Mouse (Mus musculus) hindbrain, postnatal 0 days (tissue): ENCODE data around the gene Setdb1. TPM values are rescaled to one million over a fixed set of nuclear protein-coding genes. Genes with fewer than 3 reads are reported as not detected.

Experiments used
- ATAC-seq: fragments of 200-750 bp; cut with Nextera tagmentation; 2 replicates; pipeline ENCODE4 v1.8.0; 2017; ENCODE audit warnings: mild to moderate bottlenecking, moderate TSS enrichment, moderate library complexity
- DNase-seq: peaks from one replicate; pipeline ENCODE4 v3.0.0-alpha.2; 2015; ENCODE audit warnings: low spot score
- H3K27ac ChIP-seq: fragments of 300-500 bp; sonication (generic); 2 replicates; pipeline ENCODE4 v1.5.1; 2014; ENCODE audit warnings: mild to moderate bottlenecking
- H3K27me3 ChIP-seq: fragments of 300-500 bp; sonication (generic); 2 replicates; pipeline ENCODE4 v1.6.1; 2014; ENCODE audit warnings: low read length, mixed read lengths; ENCODE audit not compliant: insufficient read depth
- H3K36me3 ChIP-seq: fragments of 300-500 bp; sonication (generic); 2 replicates; pipeline ENCODE4 v1.6.1; 2014; ENCODE audit warnings: low read length, mixed read lengths; ENCODE audit not compliant: insufficient read depth
- H3K4me1 ChIP-seq: fragments of 300-500 bp; sonication (generic); 2 replicates; pipeline ENCODE4 v1.6.1; 2014; ENCODE audit warnings: antibody characterized with exemption, low read length, mixed read lengths; ENCODE audit not compliant: insufficient read depth
- H3K4me2 ChIP-seq: fragments of 300-500 bp; sonication (generic); 2 replicates; pipeline ENCODE4 v1.6.1; 2014; ENCODE audit warnings: low read depth, mild to moderate bottlenecking, low read length, moderate library complexity, mixed read lengths
- H3K4me3 ChIP-seq: fragments of 300-500 bp; sonication (generic); 2 replicates; pipeline ENCODE4 v1.5.1; 2014; ENCODE audit warnings: low read length
- H3K9ac ChIP-seq: fragments of 300-500 bp; sonication (generic); replicated peaks from 2 replicates; pipeline ENCODE4 v1.6.1; 2014; ENCODE audit warnings: mild to moderate bottlenecking, low read length, moderate library complexity, mixed read lengths
- H3K9me3 ChIP-seq: fragments of 300-500 bp; sonication (generic); 2 replicates; pipeline ENCODE4 v1.6.1; 2016; ENCODE audit warnings: low read length, mixed read lengths
- CTCF ChIP-seq: IDR thresholded peaks from 2 replicates; pipeline ENCODE4 v1.5.1; 2016; ENCODE audit warnings: antibody characterized with exemption, control low read depth, low read depth
- WGBS: fragments of 180-500 bp; shearing (Covaris S2); extraction: QIAGEN DNeasy Blood & Tissue Kit; methylation state at CpG from one replicate; pipeline ENCODE4 v1.1.7; 2014; 5-methylcytosine and 5-hydroxymethylcytosine counted together
- polyA plus RNA-seq: library from polyadenylated mRNA; unstranded; fragments of >200 nt; fragmentation: Nextera tagmentation; extraction: Ambion mirVana; gene quantifications from 2 replicates; pipeline ENCODE4 v1.2.1, GENCODE M21; 2015
- total RNA-seq: library from RNA; depleted of rRNA; stranded (reverse); fragments of >200 nt; gene quantifications from 2 replicates; pipeline ENCODE4 v1.2.3, GENCODE M21; 2014; rRNA removed

Setdb1 gene
- total and polyA plus RNA-seq, 2 experiments from 2014 or later = 26.5 to 50.8 TPM

GRCm38 (mm10) chr3:95281216-95282126 lies 75.5 kb downstream of the Setdb1 start, which contains the start of the genes Mindy1 and Prune1:
Mindy1 (plus strand) TSS chr3:95281345.
Prune1 (minus strand) TSS chr3:95282076.
- DNase-seq (peak; percentile 99), ATAC-seq (peak; percentile 92)
- peak within 1 kb of the TSS; percentile 82 for H3K9ac ChIP-seq
- H3K4me1 ChIP-seq = peaks cover 6% of the 10 kb centered on the region; the same call in 1 of the 2 replicates
- peak within 1 kb of the TSS; percentile 70 for H3K4me3 ChIP-seq
- under 1% methylated on average over 53 of the region's 53 CpGs for WGBS
- no peaks in the 10 kb centered on the region for H3K27me3 ChIP-seq
- H3K36me3 ChIP-seq = no peaks in the 10 kb centered on the region
- TF ChIP-seq CTCF = peak; percentile 59
- H3K27ac ChIP-seq = peak within 1 kb of the TSS; percentile 90
- H3K9me3 ChIP-seq = no peaks in the 10 kb centered on the region
- peak within 1 kb of the TSS; percentile 86 for H3K4me2 ChIP-seq

GRCm38 (mm10) chr3:95280747-95281146 lies 76.3 kb downstream of the Setdb1 start:
- H3K4me2 ChIP-seq = peak overlapping the region; percentile 86
- peaks cover 6% of the 10 kb centered on the region; the same call in 1 of the 2 replicates for H3K4me1 ChIP-seq
- 22% methylated on average over 8 of the region's 8 CpGs for WGBS
- peak overlapping the region; percentile 70 for H3K4me3 ChIP-seq
- H3K9ac ChIP-seq = peak overlapping the region; percentile 82
- no peaks in the 10 kb centered on the region for H3K27me3 ChIP-seq
- TF ChIP-seq CTCF = no peak
- ATAC-seq (no peak), DNase-seq (peak; percentile 51)
- no peaks in the 10 kb centered on the region for H3K9me3 ChIP-seq
- H3K27ac ChIP-seq = peak overlapping the region; percentile 90
- H3K36me3 ChIP-seq = no peaks in the 10 kb centered on the region

- Histone ChIP-seq H3K36me3 (0 out of 2 replicates have a peak, but pooled peaks cover 1% of the 10 kb centered on the region), H3K27ac (no peak overlapping the region), H3K27me3 (no peaks in the 10 kb centered on the region), H3K4me1 (no peaks in the 10 kb centered on the region), H3K9me3 (no peaks in the 10 kb centered on the region), H3K9ac (no peak overlapping the region), H3K4me2 (no peak overlapping the region), H3K4me3 (no peak overlapping the region)
- TF ChIP-seq CTCF = no peak
- no peak for DNase-seq
- 82% methylated on average over 1 of the region's 1 CpGs for WGBS
- no peak for ATAC-seq
Measured at GRCm38 (mm10) chr3:95277149-95277551, 79.9 kb downstream of the Setdb1 start.

- Histone ChIP-seq H3K27me3 (no peaks in the 10 kb centered on the region), H3K4me1 (no peaks in the 10 kb centered on the region), H3K36me3 (0 out of 2 replicates have a peak, but pooled peaks cover 3% of the 10 kb centered on the region), H3K4me2 (no peak overlapping the region), H3K27ac (no peak overlapping the region), H3K4me3 (no peak overlapping the region), H3K9ac (no peak overlapping the region), H3K9me3 (no peaks in the 10 kb centered on the region)
- WGBS = 84% methylated on average over 5 of the region's 5 CpGs
- ATAC-seq (no peak), DNase-seq (no peak)
- no peak for TF ChIP-seq CTCF
Measured at GRCm38 (mm10) chr3:95276428-95276934, 80.5 kb downstream of the Setdb1 start.

GRCm38 (mm10) chr3:95275161-95275560 lies 81.8 kb downstream of the Setdb1 start:
- no peak overlapping the region for H3K4me3 ChIP-seq
- no peak overlapping the region for H3K9ac ChIP-seq
- no peak for TF ChIP-seq CTCF
- H3K36me3 ChIP-seq = 0 out of 2 replicates have a peak, but pooled peaks cover 3% of the 10 kb centered on the region
- ATAC-seq (no peak), DNase-seq (no peak)
- no peaks in the 10 kb centered on the region for H3K4me1 ChIP-seq
- H3K27ac ChIP-seq = no peak overlapping the region
- no peak overlapping the region for H3K4me2 ChIP-seq
- 79% methylated on average over 6 of the region's 6 CpGs for WGBS
- no peaks in the 10 kb centered on the region for H3K27me3 ChIP-seq
- no peaks in the 10 kb centered on the region for H3K9me3 ChIP-seq

- Histone ChIP-seq H3K9me3 (no peaks in the 10 kb centered on the region), H3K4me1 (no peaks in the 10 kb centered on the region), H3K27me3 (no peaks in the 10 kb centered on the region), H3K9ac (no peak overlapping the region), H3K4me2 (no peak overlapping the region), H3K36me3 (peaks cover 3% of the 10 kb centered on the region; the same call in 1 of the 2 replicates), H3K27ac (no peak overlapping the region), H3K4me3 (no peak overlapping the region)
- no peak for ATAC-seq
- WGBS = 95% methylated on average over 4 of the region's 4 CpGs
- DNase-seq = no peak
- TF ChIP-seq CTCF = no peak
Measured at GRCm38 (mm10) chr3:95274453-95274852, 82.5 kb downstream of the Setdb1 start.

Other genes starting within 250 kb of the Setdb1 start
- gene Vps72, start 246.2 kb downstream of the Setdb1 start, total RNA-seq = 52.7 and 53.6 TPM in 2 replicates
- gene Vps72, start 246.2 kb downstream of the Setdb1 start, polyA plus RNA-seq = 121 and 123 TPM in 2 replicates
- 0.43 and 0.73 TPM in 2 replicates for gene Tmod4, start 232.7 kb downstream of the Setdb1 start, total RNA-seq
- 1.1 and 1.5 TPM in 2 replicates for gene Tmod4, start 232.7 kb downstream of the Setdb1 start, polyA plus RNA-seq
- 44.6 and 56.7 TPM in 2 replicates for gene Scnm1, start 223.2 kb downstream of the Setdb1 start, total RNA-seq
- 72.1 and 75.7 TPM in 2 replicates for gene Scnm1, start 223.2 kb downstream of the Setdb1 start, polyA plus RNA-seq
- 33.4 and 38.5 TPM in 2 replicates for gene Lysmd1, start 223.1 kb downstream of the Setdb1 start, total RNA-seq
- gene Lysmd1, start 223.1 kb downstream of the Setdb1 start, polyA plus RNA-seq = 39.2 and 42.4 TPM in 2 replicates
- gene Tnfaip8l2, start 214.8 kb downstream of the Setdb1 start, total RNA-seq = 1.9 and 2.3 TPM in 2 replicates
- 3.1 and 3.6 TPM in 2 replicates for gene Tnfaip8l2, start 214.8 kb downstream of the Setdb1 start, polyA plus RNA-seq
- gene Sema6c, start 196.7 kb downstream of the Setdb1 start, total RNA-seq = 127 and 172 TPM in 2 replicates
- 15.6 and 16.4 TPM in 2 replicates for gene Sema6c, start 196.7 kb downstream of the Setdb1 start, polyA plus RNA-seq
- 8.6 and 9.2 TPM in 2 replicates for gene Gabpb2, start 139.3 kb downstream of the Setdb1 start, total RNA-seq
- 2.6 and 2.9 TPM in 2 replicates for gene Gabpb2, start 139.3 kb downstream of the Setdb1 start, polyA plus RNA-seq
- 60.4 and 62.4 TPM in 2 replicates for gene Cdc42se1, start 128.5 kb downstream of the Setdb1 start, total RNA-seq
- 54.0 and 56.4 TPM in 2 replicates for gene Cdc42se1, start 128.5 kb downstream of the Setdb1 start, polyA plus RNA-seq
- gene Mllt11, start 125.0 kb downstream of the Setdb1 start, total RNA-seq = 347 and 357 TPM in 2 replicates
- 446 and 473 TPM in 2 replicates for gene Mllt11, start 125.0 kb downstream of the Setdb1 start, polyA plus RNA-seq
- gene Gm128, start 115.6 kb downstream of the Setdb1 start, total RNA-seq = 0.14 and 1.4 TPM in 2 replicates
- 0.49 and 0.61 TPM in 2 replicates for gene Gm128, start 115.6 kb downstream of the Setdb1 start, polyA plus RNA-seq
- gene Bnipl, start 106.0 kb downstream of the Setdb1 start, total RNA-seq = not detected in 2 replicates
- gene Bnipl, start 106.0 kb downstream of the Setdb1 start, polyA plus RNA-seq = 0.24 TPM in 1 of 2 replicates, not detected in the other
- gene Mindy1, start 75.9 kb downstream of the Setdb1 start, total RNA-seq = 31.1 and 31.8 TPM in 2 replicates
- 32.6 and 33.8 TPM in 2 replicates for gene Mindy1, start 75.9 kb downstream of the Setdb1 start, polyA plus RNA-seq
- 72.7 and 77.4 TPM in 2 replicates for gene Prune1, start 75.1 kb downstream of the Setdb1 start, total RNA-seq
- 56.6 and 60.4 TPM in 2 replicates for gene Prune1, start 75.1 kb downstream of the Setdb1 start, polyA plus RNA-seq
- 0.31 TPM in 1 of 2 replicates, not detected in the other for gene Anxa9, start 50.0 kb downstream of the Setdb1 start, total RNA-seq
- 0.28 and 0.48 TPM in 2 replicates for gene Anxa9, start 50.0 kb downstream of the Setdb1 start, polyA plus RNA-seq
- gene Cers2, start 42.4 kb downstream of the Setdb1 start, total RNA-seq = 43.7 and 64.0 TPM in 2 replicates
- gene Cers2, start 42.4 kb downstream of the Setdb1 start, polyA plus RNA-seq = 87.4 and 90.5 TPM in 2 replicates
- not detected in 2 replicates for gene 4930558C23Rik, start 45.6 kb upstream of the Setdb1 start, total RNA-seq
- not detected in 2 replicates for gene 4930558C23Rik, start 45.6 kb upstream of the Setdb1 start, polyA plus RNA-seq
- 16.0 and 16.7 TPM in 2 replicates for gene Arnt, start 77.2 kb upstream of the Setdb1 start, total RNA-seq
- 9.6 and 11.6 TPM in 2 replicates for gene Arnt, start 77.2 kb upstream of the Setdb1 start, polyA plus RNA-seq
- 4.9 and 6.7 TPM in 2 replicates for gene Ctsk, start 142.1 kb upstream of the Setdb1 start, total RNA-seq
- 11.6 TPM in 2 replicates for gene Ctsk, start 142.1 kb upstream of the Setdb1 start, polyA plus RNA-seq
- 9.8 and 11.5 TPM in 2 replicates for gene Ctss, start 169.6 kb upstream of the Setdb1 start, total RNA-seq
- 26.1 and 26.6 TPM in 2 replicates for gene Ctss, start 169.6 kb upstream of the Setdb1 start, polyA plus RNA-seq
- not detected in 2 replicates for gene Hormad1, start 202.5 kb upstream of the Setdb1 start, total RNA-seq
- gene Hormad1, start 202.5 kb upstream of the Setdb1 start, polyA plus RNA-seq = not detected in 2 replicates
- 17.3 and 18.4 TPM in 2 replicates for gene Golph3l, start 231.7 kb upstream of the Setdb1 start, total RNA-seq
- 19.3 and 20.1 TPM in 2 replicates for gene Golph3l, start 231.7 kb upstream of the Setdb1 start, polyA plus RNA-seq